Mouse (Mus musculus): ENCODE data around the gene Gm26992. TPM values are rescaled to one million over a fixed set of nuclear protein-coding genes. Genes with fewer than 3 reads are reported as not detected.

Gene Gm26992
- not detected for total RNA-seq (2023)

DNA sequence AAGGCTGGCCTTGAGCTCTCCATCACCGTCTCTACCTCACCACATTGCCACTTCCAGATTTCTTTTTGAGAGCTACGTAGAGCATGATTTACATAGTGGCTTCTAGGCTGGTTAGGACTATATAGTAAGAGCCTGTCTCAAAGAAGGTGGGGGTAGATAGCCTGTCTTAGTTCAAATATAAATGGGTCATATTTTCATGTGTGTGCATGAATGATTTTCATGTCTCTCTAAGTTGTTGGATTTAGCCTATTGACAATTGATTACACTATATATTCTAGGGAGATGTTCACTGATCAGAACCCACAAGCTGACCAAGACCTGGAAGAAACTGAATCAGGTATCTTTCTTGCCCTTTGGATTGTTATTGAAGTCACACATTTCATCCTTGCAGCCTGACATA, at the start of gene Gm26992:
Gene Gm26992 (plus strand): TSS at position 301 of the 400 bp plus-strand sequence.

DNA sequence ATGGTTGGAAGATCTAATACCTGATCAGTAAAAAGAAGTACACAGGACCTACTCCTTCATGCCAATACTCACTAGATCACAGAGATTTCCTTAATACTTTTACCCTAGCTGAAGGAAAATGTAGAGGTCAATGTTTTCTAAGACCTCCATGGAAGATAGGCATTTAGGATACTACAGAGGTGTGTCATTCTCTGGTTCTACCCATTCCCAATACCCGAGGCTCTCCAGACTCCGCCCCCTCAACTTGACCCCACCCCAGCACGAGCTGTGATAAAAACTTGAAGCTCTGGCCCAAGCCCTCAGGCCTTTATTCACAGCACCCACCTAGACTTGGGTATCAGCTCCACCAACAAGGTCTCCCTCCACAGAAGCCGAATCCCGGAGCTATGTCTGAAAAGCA, 7.6 kb upstream of the Gm26992 start, which contains the start of gene Tsx:
Gene Tsx (plus strand): TSS at position 301 of the 400 bp plus-strand sequence.

Other genes with a start within 250 kb of the Gm26992 start
- under 1 TPM; 0.39 to 0.53 TPM for gene Nap1l2, start 235.4 kb upstream of the Gm26992 start, total RNA-seq (2023)
- not detected for gene Cdx4, start 100.6 kb upstream of the Gm26992 start, total RNA-seq (2023)
- under 1 TPM in 1 of 2 experiments, not detected in 1; 0.04 TPM for gene Chic1, start 65.5 kb upstream of the Gm26992 start, total RNA-seq (2023)
- not detected for gene Tsx, start 7.5 kb upstream of the Gm26992 start, total RNA-seq (2023)
- not detected for gene Zcchc13, start 208.6 kb downstream of the Gm26992 start, total RNA-seq (2023)

Data from neutrophil, adult 83 days (primary cell).